Mouse (Mus musculus) kidney, adult 11 months (tissue): Measurements from ENCODE around the gene Tph1.

Experiments used
- DNase-seq: peaks from one replicate; pipeline ENCODE4 v3.0.0; 2022

The Tph1 gene

GRCm38 (mm10) chr7:46597006-46597405 is 75.3 kb downstream of the Tph1 start:
- DNase-seq: no peak
